Mouse (Mus musculus): ENCODE results near the gene Elp6. TPM values are rescaled to one million over a fixed set of nuclear protein-coding genes. Genes with fewer than 3 reads are reported as not detected.

Elp6 gene
- polyA plus RNA-seq, 1 experiment: 6.6 TPM

- 3% methylated on average over 5 of the region's 5 CpGs for WGBS
- H3K4me3 ChIP-seq (replicated peaks; ENCODE audit: control insufficient read depth, low read depth, low read length): no peak overlapping the region
- no peak overlapping the region for H3K27ac ChIP-seq (ENCODE audit: control insufficient read depth, insufficient read depth, low read depth, low read length, poor library complexity)
- peak; percentile 79 for TF ChIP-seq CTCF (IDR thresholded peaks at IDR 0.05; ENCODE audit: control insufficient read depth, insufficient read depth, low read length)
- no peak for TF ChIP-seq POLR2A (IDR thresholded peaks at IDR 0.05; ENCODE audit: borderline replicate concordance, control insufficient read depth, low read depth, low read length)
- H3K4me1 ChIP-seq (ENCODE audit: control insufficient read depth, insufficient read depth, low read length): no peaks in the 10 kb centered on the region
Observed at GRCm38 (mm10) chr9:110296867-110297627, 7.9 kb upstream of the Elp6 start.

- WGBS: 3% methylated on average over 4 of the region's 4 CpGs
- Histone ChIP-seq H3K27ac (ENCODE audit: control insufficient read depth, insufficient read depth, low read depth, low read length, poor library complexity) (peak overlapping the region; percentile 60; the same call in 1 of the 2 replicates), H3K4me3 (replicated peaks; ENCODE audit: control insufficient read depth, low read depth, low read length) (peak overlapping the region; percentile 89), H3K4me1 (ENCODE audit: control insufficient read depth, insufficient read depth, low read length) (no peaks in the 10 kb centered on the region)
- peak; percentile 29; the same call in 1 of the 2 replicates for TF ChIP-seq CTCF (IDR thresholded peaks at IDR 0.05; ENCODE audit: control insufficient read depth, insufficient read depth, low read length)
- TF ChIP-seq POLR2A (IDR thresholded peaks at IDR 0.05; ENCODE audit: borderline replicate concordance, control insufficient read depth, low read depth, low read length): no peak
Observed at GRCm38 (mm10) chr9:110304516-110304915, 457 bp upstream of the Elp6 start.

- 70% methylated on average over 5 of the region's 5 CpGs for WGBS
- TF ChIP-seq POLR2A (IDR thresholded peaks at IDR 0.05; ENCODE audit: borderline replicate concordance, control insufficient read depth, low read depth, low read length) (no peak), CTCF (IDR thresholded peaks at IDR 0.05; ENCODE audit: control insufficient read depth, insufficient read depth, low read length) (no peak)
- Histone ChIP-seq H3K4me3 (replicated peaks; ENCODE audit: control insufficient read depth, low read depth, low read length) (no peak overlapping the region), H3K27ac (ENCODE audit: control insufficient read depth, insufficient read depth, low read depth, low read length, poor library complexity) (no peak overlapping the region), H3K4me1 (ENCODE audit: control insufficient read depth, insufficient read depth, low read length) (no peaks in the 10 kb centered on the region)
Observed at GRCm38 (mm10) chr9:110306371-110306770, 1.4 kb downstream of the Elp6 start.

GRCm38 (mm10) chr9:110314706-110315105 lies 9.7 kb downstream of the Elp6 start:
- no peak overlapping the region for H3K27ac ChIP-seq (ENCODE audit: control insufficient read depth, insufficient read depth, low read depth, low read length, poor library complexity)
- TF ChIP-seq POLR2A (IDR thresholded peaks at IDR 0.05; ENCODE audit: borderline replicate concordance, control insufficient read depth, low read depth, low read length) (no peak), CTCF (IDR thresholded peaks at IDR 0.05; ENCODE audit: control insufficient read depth, insufficient read depth, low read length) (no peak)
- 40% methylated on average over 5 of the region's 5 CpGs for WGBS

GRCm38 (mm10) chr9:110315410-110315809 lies 10.4 kb downstream of the Elp6 start:
- WGBS: 80% methylated on average over 6 of the region's 6 CpGs
- Histone ChIP-seq H3K27ac (ENCODE audit: control insufficient read depth, insufficient read depth, low read depth, low read length, poor library complexity) (no peak overlapping the region), H3K4me1 (ENCODE audit: control insufficient read depth, insufficient read depth, low read length) (no peaks in the 10 kb centered on the region), H3K4me3 (replicated peaks; ENCODE audit: control insufficient read depth, low read depth, low read length) (no peak overlapping the region)
- TF ChIP-seq POLR2A (IDR thresholded peaks at IDR 0.05; ENCODE audit: borderline replicate concordance, control insufficient read depth, low read depth, low read length) (no peak), CTCF (IDR thresholded peaks at IDR 0.05; ENCODE audit: control insufficient read depth, insufficient read depth, low read length) (no peak)

More at GRCm38 (mm10) chr9:110314706-110315105, 9.7 kb downstream of the Elp6 start:
- Histone ChIP-seq H3K4me1 (ENCODE audit: control insufficient read depth, insufficient read depth, low read length) (no peaks in the 10 kb centered on the region), H3K4me3 (replicated peaks; ENCODE audit: control insufficient read depth, low read depth, low read length) (no peak overlapping the region)

GRCm38 (mm10) chr9:110315904-110316303 lies 10.9 kb downstream of the Elp6 start:
- no peaks in the 10 kb centered on the region for H3K4me1 ChIP-seq (ENCODE audit: control insufficient read depth, insufficient read depth, low read length)
- TF ChIP-seq CTCF (IDR thresholded peaks at IDR 0.05; ENCODE audit: control insufficient read depth, insufficient read depth, low read length) (no peak), POLR2A (IDR thresholded peaks at IDR 0.05; ENCODE audit: borderline replicate concordance, control insufficient read depth, low read depth, low read length) (no peak)
- no peak overlapping the region for H3K4me3 ChIP-seq (replicated peaks; ENCODE audit: control insufficient read depth, low read depth, low read length)
- no peak overlapping the region for H3K27ac ChIP-seq (ENCODE audit: control insufficient read depth, insufficient read depth, low read depth, low read length, poor library complexity)
- WGBS: 88% methylated on average over 8 of the region's 8 CpGs

GRCm38 (mm10) chr9:110316503-110316902 lies 11.5 kb downstream of the Elp6 start:
- WGBS: 89% methylated on average over 8 of the region's 8 CpGs
- H3K4me1 ChIP-seq (ENCODE audit: control insufficient read depth, insufficient read depth, low read length): no peaks in the 10 kb centered on the region
- no peak overlapping the region for H3K27ac ChIP-seq (ENCODE audit: control insufficient read depth, insufficient read depth, low read depth, low read length, poor library complexity)
- no peak for TF ChIP-seq POLR2A (IDR thresholded peaks at IDR 0.05; ENCODE audit: borderline replicate concordance, control insufficient read depth, low read depth, low read length)
- H3K4me3 ChIP-seq (replicated peaks; ENCODE audit: control insufficient read depth, low read depth, low read length): no peak overlapping the region

GRCm38 (mm10) chr9:110320769-110321168 lies 15.8 kb downstream of the Elp6 start:
- no peak for TF ChIP-seq POLR2A (IDR thresholded peaks at IDR 0.05; ENCODE audit: borderline replicate concordance, control insufficient read depth, low read depth, low read length)
- no peak for TF ChIP-seq CTCF (IDR thresholded peaks at IDR 0.05; ENCODE audit: control insufficient read depth, insufficient read depth, low read length)
- Histone ChIP-seq H3K4me1 (ENCODE audit: control insufficient read depth, insufficient read depth, low read length) (no peaks in the 10 kb centered on the region; the same call in 1 of the 2 replicates), H3K4me3 (replicated peaks; ENCODE audit: control insufficient read depth, low read depth, low read length) (no peak overlapping the region), H3K27ac (ENCODE audit: control insufficient read depth, insufficient read depth, low read depth, low read length, poor library complexity) (no peak overlapping the region)
- 87% methylated on average over 10 of the region's 10 CpGs for WGBS

Data from bone marrow, adult 2 months (tissue).